Mouse (Mus musculus) midbrain, embryonic 14.5 days (tissue): ENCODE results near the gene Stom. TPM values are rescaled to one million over a fixed set of nuclear protein-coding genes. Genes with fewer than 3 reads are reported as not detected.

Experiments used
- ATAC-seq: fragments of 200-750 bp; cut with Nextera tagmentation; 2 replicates; pipeline ENCODE4 v1.8.0; 2017; ENCODE audit warnings: moderate number of reproducible peaks, moderate library complexity; ENCODE audit not compliant: low FRiP score, low TSS enrichment
- DNase-seq: peaks from one replicate; pipeline ENCODE4 v3.0.0-alpha.2; 2015
- H3K27ac ChIP-seq: fragments of 300-500 bp; sonication (generic); replicated peaks from 2 replicates; pipeline ENCODE4 v1.5.1; 2014; ENCODE audit warnings: mild to moderate bottlenecking, low read depth, low read length, moderate library complexity
- H3K27me3 ChIP-seq: fragments of 300-500 bp; sonication (generic); 2 replicates; pipeline ENCODE4 v1.6.1; 2014; ENCODE audit warnings: low read length, control low read depth, mixed read lengths; ENCODE audit not compliant: control insufficient read depth, insufficient read depth
- H3K36me3 ChIP-seq: fragments of 300-500 bp; sonication (generic); 2 replicates; pipeline ENCODE4 v1.6.1; 2014; ENCODE audit warnings: low read length, control low read depth; ENCODE audit not compliant: control insufficient read depth, insufficient read depth
- H3K4me1 ChIP-seq: fragments of 300-500 bp; sonication (generic); 2 replicates; pipeline ENCODE4 v1.6.1; 2014; ENCODE audit warnings: mild to moderate bottlenecking, antibody characterized with exemption, low read length, control low read depth; ENCODE audit not compliant: control insufficient read depth, insufficient read depth
- H3K4me2 ChIP-seq: fragments of 300-500 bp; sonication (generic); 2 replicates; pipeline ENCODE4 v1.6.1; 2014; ENCODE audit warnings: mild to moderate bottlenecking, low read length, moderate library complexity
- H3K4me3 ChIP-seq: fragments of 300-500 bp; sonication (generic); replicated peaks from 2 replicates; pipeline ENCODE4 v1.5.1; 2014; ENCODE audit warnings: low read depth, low read length
- H3K9ac ChIP-seq: fragments of 300-500 bp; sonication (generic); replicated peaks from 2 replicates; pipeline ENCODE4 v1.6.1; 2014; ENCODE audit warnings: mild to moderate bottlenecking, low read length, moderate library complexity
- H3K9me3 ChIP-seq: fragments of 300-500 bp; sonication (generic); 2 replicates; pipeline ENCODE4 v1.6.1; 2016; ENCODE audit warnings: low read length, control low read depth, mixed read lengths; ENCODE audit not compliant: control insufficient read depth
- WGBS: fragments of 180-500 bp; shearing (Covaris S2); extraction: QIAGEN DNeasy Blood & Tissue Kit; methylation state at CpG from one replicate; pipeline ENCODE4 v1.1.7; 2014; 5-methylcytosine and 5-hydroxymethylcytosine counted together
- polyA plus RNA-seq: library from polyadenylated mRNA; unstranded; fragments of >200 nt; fragmentation: Nextera tagmentation; extraction: Ambion mirVana; gene quantifications from 2 replicates; pipeline ENCODE4 v1.2.1, GENCODE M21; 2014

Gene Stom
- polyA plus RNA-seq, 1 experiment from 2014 or later: 11.2 TPM

- Histone ChIP-seq H3K4me1 (peaks cover 4% of the 10 kb centered on the region), H3K36me3 (no peaks in the 10 kb centered on the region), H3K27me3 (peaks cover 17% of the 10 kb centered on the region), H3K4me2 (no peak overlapping the region), H3K9ac (no peak overlapping the region), H3K9me3 (no peaks in the 10 kb centered on the region), H3K27ac (no peak overlapping the region), H3K4me3 (no peak overlapping the region)
- WGBS: 78% methylated on average over 12 of the region's 12 CpGs
- no peak for ATAC-seq
- DNase-seq: no peak
Measured at GRCm38 (mm10) chr2:35287017-35287620, 49.7 kb downstream of the Stom start.

GRCm38 (mm10) chr2:35285209-35285608, 51.6 kb downstream of the Stom start:
- WGBS: 76% methylated on average over 5 of the region's 5 CpGs
- no peak overlapping the region for H3K4me2 ChIP-seq
- H3K9me3 ChIP-seq: no peaks in the 10 kb centered on the region
- H3K36me3 ChIP-seq: no peaks in the 10 kb centered on the region
- no peak for DNase-seq
- H3K4me3 ChIP-seq: no peak overlapping the region
- H3K9ac ChIP-seq: no peak overlapping the region
- H3K27me3 ChIP-seq: peaks cover 24% of the 10 kb centered on the region
- H3K27ac ChIP-seq: no peak overlapping the region
- peaks cover 5% of the 10 kb centered on the region for H3K4me1 ChIP-seq
- ATAC-seq: no peak

GRCm38 (mm10) chr2:35283997-35284396, 52.8 kb downstream of the Stom start:
- ATAC-seq: no peak
- Histone ChIP-seq H3K4me2 (no peak overlapping the region), H3K27ac (no peak overlapping the region), H3K4me3 (no peak overlapping the region), H3K36me3 (no peaks in the 10 kb centered on the region), H3K4me1 (peaks cover 5% of the 10 kb centered on the region), H3K27me3 (peaks cover 24% of the 10 kb centered on the region), H3K9ac (no peak overlapping the region), H3K9me3 (no peaks in the 10 kb centered on the region)
- 81% methylated on average over 4 of the region's 4 CpGs for WGBS
- DNase-seq: no peak

- Histone ChIP-seq H3K4me2 (peak overlapping the region; percentile 46), H3K9ac (no peak overlapping the region), H3K4me3 (no peak overlapping the region), H3K36me3 (no peaks in the 10 kb centered on the region), H3K9me3 (no peaks in the 10 kb centered on the region), H3K27me3 (peaks cover 24% of the 10 kb centered on the region), H3K27ac (no peak overlapping the region), H3K4me1 (peaks cover 5% of the 10 kb centered on the region)
- DNase-seq (peak; percentile 27), ATAC-seq (no peak)
- 2% methylated on average over 32 of the region's 32 CpGs for WGBS
Measured at GRCm38 (mm10) chr2:35282214-35282613, 54.6 kb downstream of the Stom start.

GRCm38 (mm10) chr2:35280001-35280400, 56.8 kb downstream of the Stom start:
- 77% methylated on average over 3 of the region's 3 CpGs for WGBS
- no peak overlapping the region for H3K9ac ChIP-seq
- DNase-seq (no peak), ATAC-seq (no peak)
- peaks cover 5% of the 10 kb centered on the region for H3K4me1 ChIP-seq
- no peaks in the 10 kb centered on the region for H3K9me3 ChIP-seq
- no peaks in the 10 kb centered on the region for H3K36me3 ChIP-seq
- H3K27me3 ChIP-seq: peaks cover 24% of the 10 kb centered on the region
- no peak overlapping the region for H3K4me2 ChIP-seq
- no peak overlapping the region for H3K4me3 ChIP-seq
- no peak overlapping the region for H3K27ac ChIP-seq

GRCm38 (mm10) chr2:35278371-35279210, 58.2 kb downstream of the Stom start:
- Histone ChIP-seq H3K27ac (no peak overlapping the region), H3K9me3 (no peaks in the 10 kb centered on the region), H3K9ac (no peak overlapping the region), H3K4me2 (no peak overlapping the region), H3K4me1 (peaks cover 5% of the 10 kb centered on the region), H3K4me3 (no peak overlapping the region), H3K27me3 (peaks cover 22% of the 10 kb centered on the region), H3K36me3 (no peaks in the 10 kb centered on the region)
- DNase-seq (no peak), ATAC-seq (no peak)
- WGBS: 84% methylated on average over 7 of the region's 7 CpGs

GRCm38 (mm10) chr2:35277686-35278085, 59.1 kb downstream of the Stom start:
- no peak overlapping the region for H3K4me3 ChIP-seq
- H3K36me3 ChIP-seq: no peaks in the 10 kb centered on the region
- peaks cover 5% of the 10 kb centered on the region for H3K4me1 ChIP-seq
- H3K9me3 ChIP-seq: no peaks in the 10 kb centered on the region
- no peak overlapping the region for H3K27ac ChIP-seq
- peaks cover 13% of the 10 kb centered on the region for H3K27me3 ChIP-seq
- no peak overlapping the region for H3K9ac ChIP-seq
- no peak for ATAC-seq
- 81% methylated on average over 3 of the region's 3 CpGs for WGBS
- no peak overlapping the region for H3K4me2 ChIP-seq
- no peak for DNase-seq

- 0 out of 2 replicates have a peak, but pooled peaks cover 3% of the 10 kb centered on the region for H3K4me1 ChIP-seq
- ATAC-seq: no peak
- H3K9ac ChIP-seq: no peak overlapping the region
- no peaks in the 10 kb centered on the region for H3K27me3 ChIP-seq
- no peak overlapping the region for H3K27ac ChIP-seq
- WGBS: 57% methylated on average over 2 of the region's 2 CpGs
- H3K9me3 ChIP-seq: no peaks in the 10 kb centered on the region
- H3K4me3 ChIP-seq: no peak overlapping the region
- DNase-seq: no peak
- H3K4me2 ChIP-seq: no peak overlapping the region
- H3K36me3 ChIP-seq: no peaks in the 10 kb centered on the region
Measured at GRCm38 (mm10) chr2:35273536-35273935, 63.2 kb downstream of the Stom start.

- no peaks in the 10 kb centered on the region for H3K9me3 ChIP-seq
- H3K4me3 ChIP-seq: no peak overlapping the region
- H3K36me3 ChIP-seq: no peaks in the 10 kb centered on the region
- H3K27me3 ChIP-seq: no peaks in the 10 kb centered on the region
- WGBS: 89% methylated on average over 6 of the region's 6 CpGs
- ATAC-seq (no peak), DNase-seq (no peak)
- no peak overlapping the region for H3K4me2 ChIP-seq
- no peak overlapping the region for H3K9ac ChIP-seq
- 0 out of 2 replicates have a peak, but pooled peaks cover 3% of the 10 kb centered on the region for H3K4me1 ChIP-seq
- H3K27ac ChIP-seq: no peak overlapping the region
Measured at GRCm38 (mm10) chr2:35272881-35273280, 63.9 kb downstream of the Stom start.
